Mouse (Mus musculus) olfactory bulb, adult 2 months (tissue): ENCODE measurements around the gene Ppan.

Experiments used
- CTCF ChIP-seq: fragments of 200-500 bp; IDR thresholded peaks from 2 replicates; pipeline ENCODE4 v1.5.1; 2012; ENCODE audit warnings: low read depth, mild to moderate bottlenecking, low read length, moderate library complexity; ENCODE audit not compliant: insufficient read depth
- POLR2A ChIP-seq: fragments of 200-500 bp; IDR thresholded peaks from 2 replicates; pipeline ENCODE4 v1.6.1; 2012; ENCODE audit warnings: mild to moderate bottlenecking, low read depth, low read length, moderate library complexity; ENCODE audit not compliant: insufficient read depth

- TF ChIP-seq POLR2A (no peak), CTCF (no peak)
Observed at GRCm38 (mm10) chr9:20866879-20867278, 21.1 kb upstream of the Ppan start.
